Mouse (Mus musculus): ENCODE results near the gene Stk32b.

GRCm38 (mm10) chr5:37506880-37507519 is 210.0 kb downstream of the Stk32b start:
- no peak for TF ChIP-seq CTCF (IDR thresholded peaks at IDR 0.05; ENCODE audit: borderline replicate concordance, insufficient read depth, low read depth, low read length)
- TF ChIP-seq POLR2A (IDR thresholded peaks at IDR 0.05; ENCODE audit: borderline replicate concordance, insufficient read depth, low read length): no peak
